Mouse (Mus musculus) embryonic facial prominence, embryonic 10.5 days (tissue): Measurements from ENCODE around the gene Slc44a3. TPM values are rescaled to one million over a fixed set of nuclear protein-coding genes. Genes with fewer than 3 reads are reported as not detected.

Experiments used
- DNase-seq: peaks from one replicate; pipeline ENCODE4 v3.0.0-alpha.2; 2017; ENCODE audit warnings: low spot score
- H3K27ac ChIP-seq: fragments of 300-500 bp; sonication (generic); replicated peaks from 2 replicates; pipeline ENCODE4 v1.5.1; 2016; ENCODE audit warnings: mild to moderate bottlenecking
- H3K27me3 ChIP-seq: fragments of 300-500 bp; sonication (generic); replicated peaks from 2 replicates; pipeline ENCODE4 v1.6.1; 2016; ENCODE audit warnings: low read depth, mild to moderate bottlenecking; ENCODE audit not compliant: poor library complexity, severe bottlenecking
- H3K36me3 ChIP-seq: fragments of 300-500 bp; sonication (generic); replicated peaks from 2 replicates; pipeline ENCODE4 v1.6.1; 2016; ENCODE audit warnings: mild to moderate bottlenecking, moderate library complexity
- H3K4me1 ChIP-seq: fragments of 300-500 bp; sonication (generic); 2 replicates; pipeline ENCODE4 v1.6.1; 2016
- H3K4me3 ChIP-seq: fragments of 300-500 bp; sonication (generic); 2 replicates; pipeline ENCODE4 v1.5.1; 2016; ENCODE audit warnings: mild to moderate bottlenecking, moderate library complexity
- H3K9me3 ChIP-seq: fragments of 300-500 bp; sonication (generic); 2 replicates; pipeline ENCODE4 v1.6.1; 2016; ENCODE audit warnings: mild to moderate bottlenecking
- WGBS: fragments of 180-500 bp; shearing (Covaris S2); methylation state at CpG from one replicate; pipeline ENCODE4 v1.1.7; 2016; 5-methylcytosine and 5-hydroxymethylcytosine counted together
- polyA plus RNA-seq: library from polyadenylated mRNA; unstranded; fragments of >200 nt; fragmentation: Nextera tagmentation; extraction: Ambion mirVana; gene quantifications from 2 replicates; pipeline ENCODE4 v1.2.1, GENCODE M21; 2016

The Slc44a3 gene
- polyA plus RNA-seq, 1 experiment from 2014 or later, result 1.6 TPM

DNA sequence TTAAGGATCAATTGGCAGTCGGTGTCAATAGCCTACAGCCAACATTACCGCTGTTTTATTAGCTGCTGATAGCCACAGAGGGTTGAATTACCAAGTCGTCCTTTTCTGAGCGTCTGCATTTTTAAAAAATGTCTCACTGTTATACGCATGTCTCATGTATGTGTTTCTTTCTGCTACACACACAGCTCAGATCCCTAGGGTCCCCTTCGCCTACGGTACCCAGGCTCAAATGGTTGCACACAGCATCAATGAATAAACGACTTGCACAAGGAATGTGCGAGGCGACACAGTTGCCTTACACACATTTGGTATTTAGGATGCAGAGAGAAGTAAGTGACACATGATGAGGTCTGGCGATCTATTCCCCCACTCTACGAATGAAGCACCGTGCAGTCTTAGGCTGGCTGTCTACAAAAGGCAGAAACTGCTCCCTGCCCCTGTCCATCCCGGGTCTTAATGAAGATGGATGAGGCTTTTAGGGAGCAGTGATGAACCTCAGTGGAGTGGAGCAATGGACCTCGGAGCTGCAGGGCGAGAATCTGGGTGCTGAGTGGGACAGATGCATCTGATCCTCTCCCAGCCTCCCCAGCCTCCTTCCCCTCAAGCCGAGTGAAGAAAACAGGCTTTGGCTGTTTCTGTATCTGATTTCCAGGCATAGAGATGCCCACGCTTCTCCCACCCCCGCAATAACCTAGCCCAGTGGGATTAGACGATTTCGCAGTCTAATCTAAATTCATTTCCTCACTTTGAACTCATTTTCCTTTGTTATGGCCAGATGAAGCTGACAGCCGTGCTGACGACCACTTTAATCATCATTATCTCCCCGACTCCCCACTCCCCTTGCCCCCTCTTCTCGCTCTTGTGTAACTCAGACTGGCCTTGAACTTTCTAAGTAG lies 48.7 kb downstream of the Slc44a3 start:
- Histone ChIP-seq H3K36me3 (no peaks in the 10 kb centered on the region), H3K4me3 (no peak overlapping the region), H3K27ac (peak overlapping the region; percentile 40; the same call in 1 of the 2 replicates), H3K4me1 (peaks cover 50% of the 10 kb centered on the region), H3K27me3 (peaks cover 17% of the 10 kb centered on the region), H3K9me3 (no peaks in the 10 kb centered on the region)
- DNase-seq, result no peak
- WGBS, result 72% methylated on average over 25 of the region's 25 CpGs

DNA sequence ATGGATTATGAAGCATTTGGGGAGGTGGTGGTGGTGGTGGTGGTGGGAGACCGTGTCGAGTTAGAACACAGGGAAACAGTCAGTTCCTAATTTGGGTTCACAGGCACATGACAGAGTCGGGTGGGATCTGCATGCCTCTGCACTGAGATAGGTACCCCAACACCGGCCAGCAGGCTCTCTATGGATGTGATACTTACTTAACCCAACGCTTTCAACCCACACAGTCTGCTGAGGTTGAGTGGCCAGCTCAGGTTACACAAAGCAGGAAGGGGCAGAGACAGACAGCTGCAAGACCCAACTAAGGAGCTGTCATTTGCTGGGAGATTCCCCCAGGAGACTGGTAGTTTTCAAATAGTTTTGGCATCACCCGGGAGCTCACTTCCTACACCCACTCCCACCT lies 50.6 kb downstream of the Slc44a3 start:
- H3K36me3 ChIP-seq, result no peaks in the 10 kb centered on the region
- 28% methylated on average over 6 of the region's 6 CpGs for WGBS
- H3K27me3 ChIP-seq, result peaks cover 19% of the 10 kb centered on the region
- DNase-seq, result peak; percentile 42
- no peak overlapping the region for H3K27ac ChIP-seq
- H3K4me1 ChIP-seq, result peaks cover 50% of the 10 kb centered on the region
- no peak overlapping the region for H3K4me3 ChIP-seq
- H3K9me3 ChIP-seq, result no peaks in the 10 kb centered on the region

DNA sequence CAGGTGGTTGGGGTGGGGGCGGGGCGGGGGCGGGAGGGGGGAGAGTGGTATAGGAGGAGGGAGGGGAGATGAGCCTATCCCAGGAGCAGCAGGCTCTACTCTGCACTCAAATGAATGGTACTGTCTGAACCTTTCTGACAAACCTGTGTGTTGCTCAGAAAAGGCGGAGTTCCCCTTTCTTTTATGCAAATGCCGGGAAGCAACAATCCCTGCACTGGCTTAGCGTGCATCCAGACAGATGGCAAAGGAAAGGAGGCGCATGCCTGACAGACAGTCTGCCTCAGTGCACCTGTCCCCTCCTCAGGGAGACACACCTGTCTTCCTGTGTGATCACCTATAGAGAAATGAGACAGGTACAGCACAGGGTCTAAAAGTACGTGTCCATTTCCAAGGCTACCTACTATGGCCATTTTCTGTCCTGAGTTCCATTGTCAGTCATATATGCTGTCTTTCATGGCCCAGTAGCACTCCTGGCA lies 51.2 kb downstream of the Slc44a3 start:
- peaks cover 50% of the 10 kb centered on the region for H3K4me1 ChIP-seq
- peaks cover 19% of the 10 kb centered on the region for H3K27me3 ChIP-seq
- DNase-seq, result no peak
- no peak overlapping the region for H3K4me3 ChIP-seq
- no peaks in the 10 kb centered on the region for H3K9me3 ChIP-seq
- H3K27ac ChIP-seq, result no peak overlapping the region
- WGBS, result 55% methylated on average over 8 of the region's 8 CpGs
- H3K36me3 ChIP-seq, result no peaks in the 10 kb centered on the region

DNA sequence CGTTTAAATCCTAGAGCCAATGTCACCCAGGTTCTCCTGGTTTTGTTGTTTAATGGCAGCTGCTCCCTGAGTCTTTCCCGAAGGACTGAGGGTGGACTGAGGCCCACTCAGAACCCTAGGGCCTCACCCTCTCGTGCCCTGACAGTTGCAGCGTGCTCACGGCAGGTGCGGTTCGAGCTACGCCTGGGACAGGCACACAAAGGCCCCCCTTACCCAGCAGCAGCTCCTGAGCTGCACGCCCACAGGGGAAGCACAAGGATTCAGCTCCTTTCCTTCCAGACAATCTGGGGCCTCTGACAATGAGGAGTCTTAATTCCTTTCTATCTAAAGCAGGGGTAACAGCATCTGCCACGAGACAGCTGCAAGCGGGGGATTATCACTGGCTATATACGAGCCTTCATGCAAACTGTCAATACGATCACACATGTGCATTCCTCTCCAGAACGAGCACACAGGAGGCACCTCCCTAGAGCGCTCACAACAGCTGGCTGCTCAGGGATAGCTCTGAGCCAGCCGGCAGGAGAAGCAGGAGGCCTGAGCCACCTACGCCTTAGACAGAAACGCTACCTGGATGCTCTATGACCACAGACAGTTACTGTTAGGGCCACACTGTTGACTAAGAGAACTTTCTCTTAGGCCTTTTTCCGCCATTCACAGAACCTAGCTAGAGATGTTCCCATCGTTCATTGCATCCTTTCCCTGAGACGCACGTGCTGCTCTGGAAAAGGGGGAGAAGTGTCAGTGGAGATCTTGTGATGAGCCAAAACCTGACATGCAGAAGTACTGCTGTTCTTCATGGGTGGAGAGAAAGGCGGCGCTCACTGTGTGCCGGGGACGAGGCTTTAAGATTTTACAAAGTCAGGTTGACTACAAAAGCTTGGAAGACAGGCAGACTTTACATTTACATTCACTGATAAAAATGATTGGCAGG lies 51.9 kb downstream of the Slc44a3 start:
- peaks cover 50% of the 10 kb centered on the region for H3K4me1 ChIP-seq
- H3K27me3 ChIP-seq, result peaks cover 19% of the 10 kb centered on the region
- peak overlapping the region; percentile 7; the same call in 1 of the 2 replicates for H3K27ac ChIP-seq
- 53% methylated on average over 26 of the region's 26 CpGs for WGBS
- H3K9me3 ChIP-seq, result no peaks in the 10 kb centered on the region
- H3K4me3 ChIP-seq, result no peak overlapping the region
- no peak for DNase-seq
- no peaks in the 10 kb centered on the region for H3K36me3 ChIP-seq

DNA sequence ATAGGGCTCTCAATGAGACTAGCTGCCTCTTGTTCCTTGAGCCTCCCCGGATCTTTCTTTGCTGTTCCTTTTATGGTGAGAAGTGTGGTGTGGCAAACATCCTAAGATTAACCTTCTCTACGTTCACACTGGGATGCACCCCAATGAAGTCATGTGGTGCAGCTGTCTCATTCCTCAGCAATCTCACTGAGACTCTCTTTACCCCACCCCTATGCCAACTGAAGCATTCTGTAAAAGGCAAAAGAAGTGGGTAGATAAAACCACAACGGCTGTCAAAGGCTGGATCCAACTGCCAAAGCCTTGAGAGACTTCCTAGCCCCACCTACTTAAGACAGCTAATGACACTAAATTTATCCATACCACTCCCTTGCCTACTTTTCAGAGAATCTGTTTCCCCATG lies 57.5 kb downstream of the Slc44a3 start:
- peaks cover 23% of the 10 kb centered on the region for H3K4me1 ChIP-seq
- WGBS, result 79% methylated on average over 3 of the region's 3 CpGs

DNA sequence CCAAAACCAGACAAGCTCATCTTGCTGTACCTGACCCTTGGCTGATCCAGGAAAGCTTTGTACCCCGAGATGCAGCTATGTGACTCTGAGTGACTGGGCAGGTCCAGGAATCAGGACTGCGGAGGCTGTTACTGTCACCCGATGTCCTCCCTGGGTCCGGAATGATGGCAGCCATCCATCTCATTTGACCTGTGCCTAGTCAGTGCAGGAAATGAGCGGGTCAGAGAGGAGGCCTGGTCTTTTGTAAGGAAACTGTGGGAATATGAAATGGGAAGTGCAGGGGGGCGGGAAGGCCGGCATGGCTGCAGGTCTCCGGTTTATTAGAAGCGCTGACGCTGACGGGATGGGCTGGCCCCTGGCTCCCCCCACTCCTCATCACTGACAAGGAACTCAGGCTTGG lies 60.5 kb downstream of the Slc44a3 start:
- Histone ChIP-seq H3K4me1 (peaks cover 44% of the 10 kb centered on the region), H3K4me3 (no peak overlapping the region), H3K27me3 (no peaks in the 10 kb centered on the region), H3K36me3 (no peaks in the 10 kb centered on the region), H3K27ac (peak overlapping the region; percentile 21; the same call in 1 of the 2 replicates), H3K9me3 (no peaks in the 10 kb centered on the region)
- WGBS, result 74% methylated on average over 11 of the region's 11 CpGs
- DNase-seq, result no peak

More for the DNA sequence above, 57.5 kb downstream of the Slc44a3 start:
- Histone ChIP-seq H3K4me3 (no peak overlapping the region), H3K9me3 (no peaks in the 10 kb centered on the region), H3K27me3 (peaks cover 12% of the 10 kb centered on the region; the same call in 1 of the 2 replicates), H3K27ac (no peak overlapping the region), H3K36me3 (no peaks in the 10 kb centered on the region)
- DNase-seq, result no peak

DNA sequence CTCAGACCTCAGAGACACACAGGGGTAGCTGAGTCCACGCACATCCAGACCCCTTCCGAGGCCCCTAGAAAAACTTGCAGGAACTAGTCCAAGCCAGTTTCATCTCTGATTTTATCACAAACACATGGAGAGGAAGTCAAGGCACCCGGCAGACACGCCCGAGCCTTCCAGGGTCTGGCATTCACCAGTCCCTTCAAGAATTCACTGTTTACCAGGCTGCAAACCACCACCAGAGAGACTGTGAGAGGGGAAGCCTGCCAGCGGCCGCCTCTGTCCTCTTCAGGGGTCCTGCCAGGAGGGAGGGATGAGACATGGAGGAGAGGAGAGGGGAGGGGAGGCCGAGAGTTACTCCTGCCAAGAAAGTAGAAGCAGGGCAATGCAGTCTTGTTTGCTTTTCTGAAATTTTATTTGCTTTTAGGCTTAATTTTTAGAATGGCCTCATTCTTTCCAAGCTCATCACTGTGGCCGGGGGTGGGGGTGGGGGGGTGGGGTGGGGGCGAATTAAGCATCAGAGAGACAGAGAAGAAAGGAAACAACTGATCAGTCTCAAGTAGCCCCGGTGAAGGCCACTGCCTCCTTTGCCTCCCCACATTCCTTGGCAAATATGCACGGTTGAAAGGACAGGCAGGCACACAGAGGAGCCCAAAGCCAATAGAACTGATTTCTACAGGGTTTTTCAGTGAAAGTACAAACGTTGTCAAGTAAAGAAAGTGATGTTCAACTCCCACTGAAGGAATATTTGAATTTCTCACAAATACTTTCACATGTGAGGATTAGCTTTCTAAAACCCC lies 62.8 kb downstream of the Slc44a3 start:
- Histone ChIP-seq H3K36me3 (no peaks in the 10 kb centered on the region), H3K4me3 (peak overlapping the region; percentile 40), H3K4me1 (peaks cover 63% of the 10 kb centered on the region), H3K27ac (peak overlapping the region; percentile 92), H3K27me3 (no peaks in the 10 kb centered on the region), H3K9me3 (no peaks in the 10 kb centered on the region)
- peak; percentile 84 for DNase-seq
- WGBS, result 3% methylated on average over 13 of the region's 13 CpGs

DNA sequence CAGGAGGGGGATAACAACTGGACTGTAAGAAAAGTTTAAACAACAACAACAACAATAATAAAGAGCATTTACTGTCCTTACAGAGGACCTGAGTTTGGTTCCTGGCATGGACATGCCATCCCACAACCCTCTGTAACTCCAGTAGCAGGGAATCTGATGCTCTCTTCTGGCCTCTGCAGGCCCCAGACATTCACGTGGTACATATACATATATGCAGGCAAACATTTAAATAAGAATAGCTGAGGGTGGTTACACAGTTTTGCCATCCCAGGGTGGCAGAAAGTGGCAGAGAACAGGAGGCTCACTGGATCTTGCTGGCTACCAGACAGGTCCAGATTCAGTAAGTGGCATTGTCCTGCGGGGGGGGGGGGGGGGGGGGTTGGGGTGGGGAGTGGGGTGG lies 64.1 kb downstream of the Slc44a3 start:
- Histone ChIP-seq H3K27me3 (no peaks in the 10 kb centered on the region), H3K27ac (peak overlapping the region; percentile 92), H3K9me3 (no peaks in the 10 kb centered on the region), H3K36me3 (no peaks in the 10 kb centered on the region), H3K4me1 (peaks cover 66% of the 10 kb centered on the region), H3K4me3 (no peak overlapping the region)
- no peak for DNase-seq
- 30% methylated on average over 2 of the region's 2 CpGs for WGBS

DNA sequence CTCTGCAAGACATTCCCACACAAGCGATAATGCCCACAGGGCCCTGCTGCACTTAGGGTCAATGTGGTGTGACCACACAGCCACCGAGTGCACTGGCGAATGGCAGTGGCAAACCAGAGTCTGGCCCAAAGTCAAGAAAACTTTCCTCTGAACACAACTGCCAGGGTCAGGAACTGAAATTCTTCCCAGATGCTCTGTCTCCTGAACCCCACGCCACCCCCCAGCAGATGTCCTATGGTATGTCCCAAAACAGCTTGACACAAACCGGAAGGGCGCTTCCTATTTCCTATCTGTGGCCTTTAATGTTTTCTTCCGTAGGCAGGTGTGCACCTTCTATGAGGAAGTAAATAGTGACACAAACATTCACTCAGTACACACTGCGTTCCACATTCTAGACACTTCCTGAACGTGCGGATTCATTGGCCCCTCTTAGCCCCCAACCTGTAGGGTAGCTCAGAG lies 65.1 kb downstream of the Slc44a3 start:
- peak overlapping the region; percentile 92; the same call in 1 of the 2 replicates for H3K27ac ChIP-seq
- no peaks in the 10 kb centered on the region for H3K27me3 ChIP-seq
- H3K4me1 ChIP-seq, result peaks cover 71% of the 10 kb centered on the region
- no peak overlapping the region for H3K4me3 ChIP-seq
- 0 out of 2 replicates have a peak, but pooled peaks cover 1% of the 10 kb centered on the region for H3K36me3 ChIP-seq
- WGBS, result 52% methylated on average over 10 of the region's 10 CpGs
- DNase-seq, result peak; percentile 51
- no peaks in the 10 kb centered on the region for H3K9me3 ChIP-seq

DNA sequence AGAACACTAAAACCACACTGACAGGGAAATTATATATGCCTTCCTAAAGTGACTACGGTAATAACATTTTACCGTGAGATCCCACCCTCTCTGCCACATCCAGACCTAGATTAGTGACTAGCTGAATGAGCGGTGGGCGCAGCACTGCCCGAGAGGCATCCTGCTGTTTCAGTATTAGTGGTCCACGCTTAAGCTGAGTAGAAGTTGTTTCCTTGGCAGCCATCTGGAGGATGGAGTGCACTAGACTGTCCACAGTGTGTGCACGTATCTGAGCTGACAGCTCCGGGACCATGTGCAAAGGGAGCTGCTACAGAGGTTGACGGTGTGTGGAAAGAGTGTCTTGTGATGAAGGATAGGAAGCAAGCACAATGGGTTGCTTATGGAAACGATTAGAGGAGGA lies 66.4 kb downstream of the Slc44a3 start:
- Histone ChIP-seq H3K4me3 (no peak overlapping the region), H3K27me3 (no peaks in the 10 kb centered on the region), H3K4me1 (peaks cover 66% of the 10 kb centered on the region), H3K9me3 (no peaks in the 10 kb centered on the region), H3K36me3 (peaks cover 12% of the 10 kb centered on the region), H3K27ac (peak overlapping the region; percentile 61)
- no peak for DNase-seq
- WGBS, result 60% methylated on average over 10 of the region's 10 CpGs

DNA sequence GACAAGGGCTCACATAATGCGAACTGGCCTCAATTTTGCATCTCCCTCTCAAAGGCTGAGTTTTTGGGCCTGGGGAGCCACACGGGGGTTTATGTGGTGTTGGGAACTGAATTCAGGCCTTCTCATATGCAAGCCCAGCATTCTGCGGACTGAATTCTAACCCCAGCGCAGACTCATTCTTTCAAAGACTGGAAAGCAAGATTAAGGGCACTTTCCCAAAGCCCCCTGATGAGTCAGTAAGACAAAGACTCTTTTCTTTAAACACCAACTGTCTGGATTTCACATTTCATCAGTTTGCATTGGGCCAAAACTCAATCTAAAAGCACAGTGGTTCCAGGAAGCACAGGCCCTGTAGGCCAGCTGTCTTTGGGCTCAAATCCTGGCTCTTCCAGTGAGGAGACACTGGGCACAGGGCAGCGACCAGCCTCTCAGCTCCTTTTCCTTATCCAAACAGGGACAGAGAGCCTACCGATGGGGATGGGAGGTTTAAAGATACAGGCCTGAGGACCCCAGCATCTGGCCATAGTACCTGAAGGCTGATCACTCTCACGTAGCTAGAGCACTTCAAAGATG lies 67.4 kb downstream of the Slc44a3 start:
- no peak for DNase-seq
- Histone ChIP-seq H3K27ac (peak overlapping the region; percentile 58), H3K4me3 (no peak overlapping the region), H3K27me3 (no peaks in the 10 kb centered on the region), H3K9me3 (no peaks in the 10 kb centered on the region), H3K4me1 (peaks cover 59% of the 10 kb centered on the region), H3K36me3 (peaks cover 22% of the 10 kb centered on the region)
- 43% methylated on average over 7 of the region's 7 CpGs for WGBS
